Mouse (Mus musculus) urinary bladder, postnatal 25 days (tissue): ENCODE measurements around the gene Rhox2a.
"Not testable (repeated sequence)": the region's sequence is repeated elsewhere in the genome, so short reads cannot be mapped to it uniquely, and the experiment has no call there.

ENCODE experiments used
- DNase-seq: peaks from one replicate; pipeline ENCODE4 v3.0.0; 2022; ENCODE audit warnings: low spot score

The Rhox2a gene

GRCm38 (mm10) chrX:37244676-37245075 is at the start of gene Rhox2a:
Rhox2a (plus strand) TSS chrX:37244976.
- not testable (repeated sequence) for DNase-seq

DNA sequence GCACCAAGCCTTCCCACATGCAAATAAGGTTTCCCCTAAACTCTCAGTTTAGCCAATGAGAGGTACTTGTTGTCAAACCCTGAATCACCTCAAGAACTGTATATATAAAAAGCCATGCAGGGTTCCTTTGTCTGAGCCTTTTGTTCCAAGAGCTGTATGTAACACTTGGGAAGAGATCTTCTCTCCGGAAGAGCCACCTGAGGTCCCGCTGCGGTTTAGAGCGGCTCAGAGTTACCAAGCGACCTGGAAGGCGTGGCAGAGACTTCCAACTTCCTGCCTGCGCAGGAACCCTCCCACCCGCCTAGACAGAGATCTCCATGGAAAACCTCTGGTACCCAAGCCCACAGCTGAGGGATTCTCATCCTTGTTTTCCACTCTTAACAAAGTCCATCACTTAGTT is 46.1 kb upstream of the Rhox2a start:
- no peak for DNase-seq

- no peak for DNase-seq
Measured at GRCm38 (mm10) chrX:37210941-37211340, 33.8 kb upstream of the Rhox2a start, which contains the start of gene Gm9. Gm9 (minus strand) TSS chrX:37211041.

DNA sequence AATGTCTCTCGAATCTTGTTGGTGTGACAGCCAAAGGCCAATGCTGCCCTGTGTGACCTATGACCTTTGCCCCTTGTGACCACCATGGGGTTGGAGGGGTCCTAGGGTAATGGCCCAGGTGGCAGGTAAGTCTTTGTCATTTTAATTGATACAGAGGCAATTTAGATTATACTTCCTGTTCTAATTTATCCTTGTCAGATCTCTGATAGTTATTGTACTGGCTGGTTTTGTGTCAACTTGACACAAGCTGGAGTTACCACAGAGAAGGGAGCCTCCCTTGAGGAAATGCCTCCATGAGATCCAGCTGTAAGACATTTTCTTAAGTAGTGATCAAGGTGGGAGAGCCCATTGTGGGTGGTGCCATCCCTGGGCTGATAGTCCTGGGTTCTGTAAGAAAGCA is 22.6 kb upstream of the Rhox2a start, which contains the start of gene Rhox1:
Gene Rhox1, minus strand, starts transcription at position 101 of the 400 bp plus-strand sequence.
- not testable (repeated sequence) for DNase-seq

DNA sequence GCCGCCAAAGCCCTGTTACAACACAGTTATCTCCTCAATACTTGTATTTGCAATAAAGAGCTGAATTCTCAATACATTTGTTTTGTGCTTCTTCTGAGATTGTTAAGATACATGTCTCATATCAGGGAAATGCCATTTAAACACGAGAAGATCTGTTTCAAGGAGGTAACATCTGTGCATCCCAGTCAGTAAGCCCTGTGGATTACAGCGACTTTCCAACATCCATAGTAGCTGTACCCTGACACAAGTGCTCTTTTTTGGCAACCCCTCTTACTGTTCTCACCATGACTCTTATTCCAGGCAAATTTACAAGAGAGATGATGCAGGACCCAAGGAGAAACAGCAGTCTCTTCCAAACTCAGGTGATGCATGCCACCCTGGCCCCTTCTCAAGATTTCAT is 4.8 kb downstream of the Rhox2a start, which contains the start of gene Rhox3a:
Gene Rhox3a, plus strand, starts transcription at position 301 of the 400 bp plus-strand sequence.
- DNase-seq = not testable (repeated sequence)

DNA sequence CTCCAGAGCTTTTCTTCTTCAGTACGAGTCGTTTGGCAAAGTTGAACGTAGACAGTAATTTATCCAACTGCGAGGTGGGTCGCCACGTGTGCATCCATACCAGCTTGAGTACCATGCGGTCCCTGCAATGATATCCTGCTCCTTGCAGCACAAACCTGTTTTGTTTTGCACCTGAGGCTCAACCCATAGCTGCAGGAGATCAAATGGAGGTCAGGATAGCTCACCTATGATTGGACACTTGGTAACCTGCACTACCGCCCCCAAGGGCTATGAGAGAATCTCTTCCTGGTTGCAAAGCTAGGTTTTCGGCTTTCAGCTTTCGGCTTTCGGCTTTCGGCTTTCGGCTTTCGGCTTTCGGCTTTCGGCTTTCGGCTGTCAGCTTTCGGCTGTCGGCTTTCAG is 20.3 kb downstream of the Rhox2a start, which contains the start of gene Rhox4a:
Gene Rhox4a, plus strand, starts transcription at position 301 of the 400 bp plus-strand sequence.
- not testable (repeated sequence) for DNase-seq
